19 mouse cellular contexts compared by ENCODE assay signal in the genomic region with DNA sequence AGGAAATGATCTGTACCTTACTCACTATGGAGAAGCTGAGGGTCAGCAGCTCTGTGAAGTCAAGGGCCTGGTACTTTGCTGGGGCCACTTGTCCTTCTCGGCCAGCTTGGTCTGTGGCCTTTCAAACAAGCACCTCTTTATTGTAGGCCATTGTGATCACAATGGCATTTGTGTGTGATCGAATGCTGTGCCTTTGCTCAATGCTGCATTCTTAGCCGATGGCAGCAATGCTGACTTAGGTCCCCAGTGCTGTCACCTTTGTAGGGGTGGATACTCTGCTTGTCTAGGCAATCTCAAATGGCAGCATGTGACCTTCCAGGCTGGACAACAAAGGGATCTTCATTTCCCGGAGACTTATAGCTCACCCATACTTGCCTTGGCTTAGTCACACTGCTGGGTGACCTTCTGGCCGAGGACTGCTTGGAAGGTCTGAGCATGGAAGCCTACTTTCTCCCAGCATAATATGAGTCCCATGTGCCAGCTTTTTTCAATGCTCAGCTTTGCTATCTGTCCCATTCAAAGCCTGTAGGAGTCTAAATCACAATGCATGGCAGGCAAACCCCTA.
"Had no signal": no experiment of that assay in that cellular context is flagged by ENCODE, and none has a peak within 500 bp of the region (broad histone marks: within the 10 kb centered on the region; RNA-seq: fewer than 3 reads in every experiment).

No protein-coding gene starts in this region.

- H3K4me1 ChIP-seq: kidney, embryonic 15.5 days; limb, embryonic 10.5 days; limb, embryonic 13.5 days; liver, embryonic 12.5 days; liver, embryonic 15.5 days; neural tube, embryonic 13.5 days had no signal

- H3K36me3 ChIP-seq: kidney, embryonic 15.5 days; limb, embryonic 10.5 days; limb, embryonic 13.5 days; liver, embryonic 12.5 days; liver, embryonic 15.5 days; midbrain, embryonic 13.5 days; neural tube, embryonic 13.5 days; stomach, embryonic 15.5 days had no signal

- H3K4me3 ChIP-seq: kidney, embryonic 15.5 days; limb, embryonic 10.5 days; limb, embryonic 13.5 days; liver, embryonic 12.5 days; liver, embryonic 15.5 days; midbrain, embryonic 13.5 days; myocyte; neural tube, embryonic 13.5 days; stomach, embryonic 15.5 days had no signal

- H3K27me3 ChIP-seq: kidney, embryonic 15.5 days; limb, embryonic 13.5 days; liver, embryonic 12.5 days; liver, embryonic 15.5 days; midbrain, embryonic 13.5 days; neural tube, embryonic 13.5 days; stomach, embryonic 15.5 days had no signal

- H3K9me3 ChIP-seq: kidney, embryonic 15.5 days; limb, embryonic 10.5 days; limb, embryonic 13.5 days; liver, embryonic 12.5 days; liver, embryonic 15.5 days; midbrain, embryonic 13.5 days; neural tube, embryonic 13.5 days; stomach, embryonic 15.5 days had no signal

- H3K27ac ChIP-seq: kidney, embryonic 15.5 days; limb, embryonic 10.5 days; limb, embryonic 13.5 days; liver, embryonic 12.5 days; midbrain, embryonic 13.5 days; neural tube, embryonic 13.5 days; stomach, embryonic 15.5 days had no signal

- H3K4me2 ChIP-seq: kidney, embryonic 15.5 days; limb, embryonic 13.5 days; liver, embryonic 12.5 days; liver, embryonic 15.5 days; midbrain, embryonic 13.5 days; neural tube, embryonic 13.5 days; stomach, embryonic 15.5 days had no signal

- ATAC-seq: liver, embryonic 12.5 days; midbrain, embryonic 16.5 days had no signal

- H3K9ac ChIP-seq: kidney, embryonic 15.5 days; limb, embryonic 13.5 days; liver, embryonic 12.5 days; liver, embryonic 15.5 days; midbrain, embryonic 13.5 days; neural tube, embryonic 13.5 days; stomach, embryonic 15.5 days had no signal

- DNase-seq: kidney, postnatal 14 days; kidney, postnatal 4 days; liver; lung, adult 2 months; lung, postnatal 14 days; lung, postnatal 4 days; retina, postnatal 1 day; spleen, adult 18-20 months; thymus, postnatal 36 days had no signal
